Mouse (Mus musculus) midbrain, embryonic 12.5 days (tissue): Measurements from ENCODE around the gene Iqce. TPM values are rescaled to one million over a fixed set of nuclear protein-coding genes. Genes with fewer than 3 reads are reported as not detected.

ENCODE experiments used
- ATAC-seq: fragments of 200-750 bp; cut with Nextera tagmentation; 2 replicates; pipeline ENCODE4 v1.8.0; 2017; ENCODE audit warnings: low read depth, moderate TSS enrichment, moderate library complexity; ENCODE audit not compliant: low FRiP score
- H3K27ac ChIP-seq: fragments of 300-500 bp; sonication (generic); replicated peaks from 2 replicates; pipeline ENCODE4 v1.5.1; 2016; ENCODE audit warnings: mild to moderate bottlenecking
- H3K27me3 ChIP-seq: fragments of 300-500 bp; sonication (generic); 2 replicates; pipeline ENCODE4 v1.6.1; 2016; ENCODE audit warnings: mild to moderate bottlenecking
- H3K36me3 ChIP-seq: fragments of 300-500 bp; sonication (generic); 2 replicates; pipeline ENCODE4 v1.6.1; 2016
- H3K4me1 ChIP-seq: fragments of 300-500 bp; sonication (generic); 2 replicates; pipeline ENCODE4 v1.6.1; 2016
- H3K4me2 ChIP-seq: fragments of 300-500 bp; sonication (generic); replicated peaks from 2 replicates; pipeline ENCODE4 v1.6.1; 2016; ENCODE audit warnings: mild to moderate bottlenecking, moderate library complexity
- H3K4me3 ChIP-seq: fragments of 300-500 bp; sonication (generic); 2 replicates; pipeline ENCODE4 v1.5.1; 2016; ENCODE audit warnings: mild to moderate bottlenecking
- H3K9ac ChIP-seq: fragments of 300-500 bp; sonication (generic); replicated peaks from 2 replicates; pipeline ENCODE4 v1.6.1; 2016; ENCODE audit warnings: mild to moderate bottlenecking, moderate library complexity
- H3K9me3 ChIP-seq: fragments of 300-500 bp; sonication (generic); 2 replicates; pipeline ENCODE4 v1.6.1; 2016; ENCODE audit warnings: mild to moderate bottlenecking
- WGBS: fragments of 180-500 bp; shearing (Covaris S2); methylation state at CpG from one replicate; pipeline ENCODE4 v1.1.7; 2016; 5-methylcytosine and 5-hydroxymethylcytosine counted together
- polyA plus RNA-seq: library from polyadenylated mRNA; unstranded; fragments of >200 nt; fragmentation: Nextera tagmentation; extraction: Ambion mirVana; gene quantifications from 2 replicates; pipeline ENCODE4 v1.2.1, GENCODE M21; 2016

Iqce gene
- polyA plus RNA-seq, 1 experiment from 2014 or later: 29.3 TPM

DNA sequence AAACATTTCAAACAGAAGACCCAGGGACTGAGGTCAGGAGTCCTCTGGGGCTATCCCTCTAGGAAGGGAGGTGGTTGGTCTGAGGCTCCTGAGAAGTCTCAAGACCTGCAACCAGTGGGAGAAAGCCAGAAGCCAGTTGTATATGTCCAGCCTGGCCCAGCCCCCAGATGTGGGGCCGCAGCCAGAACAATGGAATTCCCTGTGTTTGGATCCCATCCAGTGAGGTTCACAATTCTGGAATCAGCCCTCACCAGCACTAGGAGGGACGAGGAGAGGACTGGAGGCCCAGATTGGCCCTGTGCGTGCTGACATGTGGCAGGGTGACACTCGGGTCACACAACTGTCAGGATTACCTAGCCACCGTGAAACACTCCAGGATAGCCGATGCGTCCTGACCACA lies 49.6 kb downstream of the Iqce start:
- H3K4me1 ChIP-seq: peaks cover 14% of the 10 kb centered on the region
- ATAC-seq: no peak
- peaks cover 14% of the 10 kb centered on the region; the same call in 1 of the 2 replicates for H3K27me3 ChIP-seq
- no peaks in the 10 kb centered on the region for H3K9me3 ChIP-seq
- H3K27ac ChIP-seq: no peak overlapping the region
- WGBS: 79% methylated on average over 7 of the region's 7 CpGs
- H3K9ac ChIP-seq: no peak overlapping the region
- no peak overlapping the region for H3K4me2 ChIP-seq
- no peaks in the 10 kb centered on the region for H3K36me3 ChIP-seq
- no peak overlapping the region for H3K4me3 ChIP-seq

DNA sequence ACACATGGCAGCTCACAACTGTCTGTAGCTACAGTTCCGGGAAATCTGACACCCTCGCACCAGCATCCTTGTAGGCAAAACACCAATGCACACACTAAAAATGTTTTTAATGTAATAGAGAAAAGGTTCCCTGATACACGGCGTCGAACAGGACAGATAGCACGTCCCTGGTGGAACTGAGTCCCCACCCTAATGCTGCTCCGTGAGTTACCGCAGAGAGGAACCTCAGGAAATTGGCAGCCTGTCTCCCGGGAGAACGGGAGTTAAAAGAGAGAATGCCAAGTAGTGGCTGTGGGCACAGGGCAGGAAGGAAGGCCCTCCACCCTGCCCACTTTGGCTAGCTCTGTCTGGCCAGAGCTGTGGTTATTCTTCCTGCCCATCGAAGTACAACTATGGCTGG lies 50.9 kb downstream of the Iqce start:
- H3K9ac ChIP-seq: no peak overlapping the region
- no peak overlapping the region for H3K27ac ChIP-seq
- peaks cover 28% of the 10 kb centered on the region for H3K4me1 ChIP-seq
- ATAC-seq: no peak
- no peaks in the 10 kb centered on the region for H3K9me3 ChIP-seq
- H3K36me3 ChIP-seq: peaks cover 3% of the 10 kb centered on the region; the same call in 1 of the 2 replicates
- no peak overlapping the region for H3K4me3 ChIP-seq
- peaks cover 14% of the 10 kb centered on the region; the same call in 1 of the 2 replicates for H3K27me3 ChIP-seq
- no peak overlapping the region for H3K4me2 ChIP-seq
- 87% methylated on average over 11 of the region's 11 CpGs for WGBS

- WGBS: 64% methylated on average over 7 of the region's 7 CpGs
- H3K4me3 ChIP-seq: peak overlapping the region; percentile 96
- peak overlapping the region; percentile 52 for H3K9ac ChIP-seq
- H3K4me2 ChIP-seq: peak overlapping the region; percentile 55
- peaks cover 41% of the 10 kb centered on the region for H3K4me1 ChIP-seq
- H3K27ac ChIP-seq: peak overlapping the region; percentile 75
- H3K9me3 ChIP-seq: no peaks in the 10 kb centered on the region
- ATAC-seq: no peak
- peaks cover 14% of the 10 kb centered on the region; the same call in 1 of the 2 replicates for H3K27me3 ChIP-seq
- peaks cover 16% of the 10 kb centered on the region for H3K36me3 ChIP-seq
These were observed 52.2 kb downstream of the Iqce start for GRCm38 (mm10) chr5:140649881-140650414.

- H3K4me1 ChIP-seq: peaks cover 44% of the 10 kb centered on the region
- peak overlapping the region; percentile 55 for H3K4me2 ChIP-seq
- H3K27me3 ChIP-seq: peaks cover 14% of the 10 kb centered on the region; the same call in 1 of the 2 replicates
- 3% methylated on average over 26 of the region's 26 CpGs for WGBS
- no peaks in the 10 kb centered on the region for H3K9me3 ChIP-seq
- peak overlapping the region; percentile 75 for H3K27ac ChIP-seq
- peak overlapping the region; percentile 96 for H3K4me3 ChIP-seq
- H3K9ac ChIP-seq: peak overlapping the region; percentile 52
- H3K36me3 ChIP-seq: peaks cover 23% of the 10 kb centered on the region
- ATAC-seq: peak; percentile 96
These were observed 53.0 kb downstream of the Iqce start for GRCm38 (mm10) chr5:140649101-140649667.

DNA sequence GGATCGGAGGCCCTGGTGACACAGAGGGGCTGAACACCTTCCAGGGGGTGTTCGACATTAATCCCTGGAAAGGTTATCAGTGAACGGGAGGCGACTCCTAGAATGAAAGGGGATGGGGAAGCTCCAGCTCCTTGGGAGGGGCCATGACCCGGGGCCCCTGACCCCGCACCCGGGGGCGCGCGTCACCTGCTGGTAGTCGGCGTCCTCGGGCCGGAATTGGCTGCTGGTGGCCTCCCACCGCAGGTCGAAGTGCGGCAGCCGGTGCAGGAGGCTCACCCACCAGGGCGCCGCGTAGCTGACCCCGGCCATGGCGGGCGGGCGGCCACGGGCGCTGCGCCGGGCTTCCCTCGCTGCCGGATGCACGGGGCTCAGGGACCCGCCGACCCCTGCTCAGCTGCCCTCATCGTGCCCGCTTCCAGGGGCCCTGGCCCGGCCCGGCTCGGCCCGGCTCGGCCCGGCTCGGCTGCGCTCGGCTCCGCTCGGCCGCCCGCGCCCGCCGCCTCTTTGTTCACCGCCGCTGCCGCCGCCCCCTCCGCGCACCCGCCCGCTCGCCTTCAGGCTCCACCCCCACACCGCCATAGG lies 53.6 kb downstream of the Iqce start, which contains the start of gene Ttyh3:
Ttyh3 (minus strand) TSS at position 513 of the 582 bp plus-strand sequence.
- peaks cover 48% of the 10 kb centered on the region for H3K4me1 ChIP-seq
- peak within 1 kb of the TSS; percentile 96 for H3K4me3 ChIP-seq
- WGBS: 1% methylated on average over 60 of the region's 62 CpGs
- no peaks in the 10 kb centered on the region for H3K9me3 ChIP-seq
- no peak for ATAC-seq
- peaks cover 14% of the 10 kb centered on the region; the same call in 1 of the 2 replicates for H3K27me3 ChIP-seq
- peak within 1 kb of the TSS; percentile 92 for H3K27ac ChIP-seq
- H3K36me3 ChIP-seq: peaks cover 29% of the 10 kb centered on the region
- peak within 1 kb of the TSS; percentile 98 for H3K4me2 ChIP-seq
- H3K9ac ChIP-seq: peak within 1 kb of the TSS; percentile 99

GRCm38 (mm10) chr5:140647821-140648518 lies 54.2 kb downstream of the Iqce start:
- peak overlapping the region; percentile 96 for H3K4me3 ChIP-seq
- H3K9me3 ChIP-seq: no peaks in the 10 kb centered on the region
- H3K9ac ChIP-seq: peak overlapping the region; percentile 99
- peaks cover 33% of the 10 kb centered on the region for H3K36me3 ChIP-seq
- peaks cover 14% of the 10 kb centered on the region; the same call in 1 of the 2 replicates for H3K27me3 ChIP-seq
- H3K27ac ChIP-seq: peak overlapping the region; percentile 92
- WGBS: 3% methylated on average over 13 of the region's 13 CpGs
- 0 out of 2 replicates have a peak, but pooled peaks have one; percentile 10 for ATAC-seq
- H3K4me2 ChIP-seq: peak overlapping the region; percentile 98
- H3K4me1 ChIP-seq: peaks cover 53% of the 10 kb centered on the region

- ATAC-seq: no peak
- H3K27ac ChIP-seq: peak overlapping the region; percentile 92; the same call in 1 of the 2 replicates
- peaks cover 61% of the 10 kb centered on the region for H3K4me1 ChIP-seq
- H3K36me3 ChIP-seq: peaks cover 33% of the 10 kb centered on the region
- no peaks in the 10 kb centered on the region for H3K9me3 ChIP-seq
- WGBS: 38% methylated on average over 13 of the region's 13 CpGs
- peak overlapping the region; percentile 98 for H3K4me2 ChIP-seq
- H3K4me3 ChIP-seq: peak overlapping the region; percentile 96
- H3K27me3 ChIP-seq: peaks cover 14% of the 10 kb centered on the region; the same call in 1 of the 2 replicates
- peak overlapping the region; percentile 99 for H3K9ac ChIP-seq
These were observed 55.0 kb downstream of the Iqce start for GRCm38 (mm10) chr5:140647031-140647760.

- Histone ChIP-seq H3K27me3 (peaks cover 12% of the 10 kb centered on the region; the same call in 1 of the 2 replicates), H3K36me3 (peaks cover 33% of the 10 kb centered on the region), H3K27ac (no peak overlapping the region), H3K9me3 (no peaks in the 10 kb centered on the region), H3K9ac (peak overlapping the region; percentile 99), H3K4me2 (peak overlapping the region; percentile 98), H3K4me1 (peaks cover 71% of the 10 kb centered on the region), H3K4me3 (peak overlapping the region; percentile 96)
- WGBS: 88% methylated on average over 6 of the region's 6 CpGs
- no peak for ATAC-seq
These were observed 56.0 kb downstream of the Iqce start for GRCm38 (mm10) chr5:140646171-140646570.

GRCm38 (mm10) chr5:140645454-140645853 lies 56.7 kb downstream of the Iqce start:
- WGBS: 94% methylated on average over 4 of the region's 4 CpGs
- H3K27ac ChIP-seq: peak overlapping the region; percentile 52
- 0 out of 2 replicates have a peak overlapping the region, but pooled peaks have one; percentile 96 for H3K4me3 ChIP-seq
- H3K4me2 ChIP-seq: peak overlapping the region; percentile 98
- H3K36me3 ChIP-seq: peaks cover 33% of the 10 kb centered on the region
- H3K27me3 ChIP-seq: peaks cover 7% of the 10 kb centered on the region; the same call in 1 of the 2 replicates
- ATAC-seq: no peak
- peaks cover 75% of the 10 kb centered on the region for H3K4me1 ChIP-seq
- no peak overlapping the region; the same call in 1 of the 2 replicates for H3K9ac ChIP-seq
- no peaks in the 10 kb centered on the region for H3K9me3 ChIP-seq

DNA sequence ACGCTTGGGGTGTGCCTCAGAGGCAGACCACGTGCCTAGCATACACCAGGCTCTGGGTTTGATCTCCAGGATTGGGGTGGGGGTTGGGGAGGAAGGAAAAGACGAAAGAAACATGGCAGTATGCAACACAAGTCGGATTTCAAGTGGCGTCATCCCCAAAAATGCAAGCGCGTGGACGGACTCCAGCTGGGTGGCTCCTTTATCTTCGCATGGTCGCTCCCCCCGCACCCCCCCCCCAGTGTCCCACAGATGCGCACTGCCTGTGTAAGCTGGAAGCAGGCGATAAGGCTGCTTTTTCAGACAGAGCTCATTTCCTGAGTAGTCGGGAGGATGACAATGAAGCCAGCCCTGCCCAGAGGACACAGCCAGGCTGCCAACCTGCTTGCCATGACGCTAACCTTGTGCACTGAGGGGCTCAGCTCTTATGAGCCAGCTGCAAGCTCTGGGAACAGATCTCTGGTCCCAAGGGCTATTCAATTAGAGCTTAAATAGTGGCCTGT lies 57.4 kb downstream of the Iqce start:
- Histone ChIP-seq H3K4me3 (no peak overlapping the region), H3K27ac (peak overlapping the region; percentile 52), H3K4me2 (peak overlapping the region; percentile 98), H3K4me1 (peaks cover 71% of the 10 kb centered on the region), H3K9me3 (no peaks in the 10 kb centered on the region), H3K27me3 (no peaks in the 10 kb centered on the region), H3K9ac (0 out of 2 replicates have a peak overlapping the region, but pooled peaks have one; percentile 6), H3K36me3 (peaks cover 40% of the 10 kb centered on the region)
- 86% methylated on average over 15 of the region's 15 CpGs for WGBS
- no peak for ATAC-seq

DNA sequence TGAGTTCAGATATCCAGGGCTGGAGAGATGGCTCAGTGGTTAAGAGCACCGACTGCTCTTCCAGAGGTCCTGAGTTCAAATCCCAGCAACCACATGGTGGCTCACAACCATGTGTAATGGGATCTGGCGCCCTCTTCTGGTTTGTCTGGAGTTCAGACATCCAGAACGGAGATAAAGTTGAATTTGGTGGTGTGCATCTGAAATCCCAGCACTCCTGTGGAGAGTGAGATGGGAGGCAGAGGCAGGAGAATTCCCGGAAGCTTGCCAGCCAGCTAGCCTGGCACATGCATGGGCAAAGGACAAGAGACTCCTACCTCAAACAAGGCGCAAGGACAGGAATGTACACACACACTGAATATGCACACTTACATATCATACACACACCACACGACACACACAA lies 57.9 kb downstream of the Iqce start:
- H3K4me3 ChIP-seq: no peak overlapping the region
- no peak overlapping the region for H3K4me2 ChIP-seq
- no peak overlapping the region for H3K9ac ChIP-seq
- H3K27ac ChIP-seq: peak overlapping the region; percentile 52; the same call in 1 of the 2 replicates
- H3K27me3 ChIP-seq: no peaks in the 10 kb centered on the region
- ATAC-seq: no peak
- no peaks in the 10 kb centered on the region for H3K9me3 ChIP-seq
- WGBS: 90% methylated on average over 6 of the region's 6 CpGs
- H3K36me3 ChIP-seq: peaks cover 45% of the 10 kb centered on the region
- peaks cover 67% of the 10 kb centered on the region for H3K4me1 ChIP-seq
